Mouse (Mus musculus) R1 (cell line): ENCODE measurements around the gene Cacna1b.

Experiments
- DNase-seq: peaks from one replicate; pipeline ENCODE4 v3.0.0-alpha.2; 2018; ENCODE audit warnings: low read depth, low spot score

The Cacna1b gene

DNA sequence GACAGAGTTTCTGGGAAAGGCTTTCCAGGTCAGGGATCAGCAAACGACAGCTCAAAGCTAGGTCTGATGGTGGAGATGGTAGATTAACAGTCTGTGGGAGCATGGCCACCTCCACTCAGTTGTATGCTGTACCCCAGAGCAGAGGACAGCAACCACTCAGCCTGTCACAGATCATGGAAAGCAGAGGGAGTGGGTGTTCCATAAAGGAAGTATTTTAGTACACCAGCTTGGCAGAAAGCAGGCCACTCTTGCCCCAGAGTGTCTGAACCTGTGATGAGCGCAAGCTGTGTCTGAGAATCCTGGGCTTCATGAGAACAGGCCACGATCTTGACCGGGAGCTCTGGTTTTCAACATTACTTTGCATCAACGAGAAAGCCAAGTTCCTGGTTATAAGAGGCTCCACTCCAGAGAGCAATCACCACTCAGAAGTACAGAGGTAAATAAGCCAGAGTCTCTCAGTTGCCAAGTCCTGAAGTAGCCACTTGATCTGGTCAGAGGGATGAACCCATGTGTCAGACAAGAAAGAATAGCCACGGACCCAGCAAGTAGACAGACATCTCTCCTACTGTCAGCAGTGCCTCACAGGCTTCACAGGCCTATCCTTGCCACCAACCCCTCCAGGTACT is 103.7 kb downstream of the Cacna1b start:
- no peak for DNase-seq

DNA sequence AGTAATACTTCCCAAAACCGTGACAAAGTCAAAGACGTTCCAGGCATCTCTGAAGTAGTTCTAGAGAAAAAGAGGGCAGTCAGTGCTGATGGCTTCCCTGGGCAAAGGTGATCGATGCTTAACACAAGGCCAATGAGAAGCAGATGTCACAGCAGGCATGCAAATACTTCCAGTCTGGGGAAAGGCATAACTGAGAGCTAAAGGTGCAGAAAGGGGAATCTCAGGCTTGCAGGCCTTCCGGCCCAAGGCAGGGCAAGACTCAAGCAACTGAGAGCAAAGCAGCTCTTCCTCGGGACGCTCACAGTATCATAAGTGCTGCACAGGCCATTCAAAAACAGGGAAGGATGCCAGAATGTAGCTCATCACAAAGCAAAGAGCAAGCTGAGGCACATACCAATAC is 114.4 kb downstream of the Cacna1b start:
- DNase-seq, result no peak

DNA sequence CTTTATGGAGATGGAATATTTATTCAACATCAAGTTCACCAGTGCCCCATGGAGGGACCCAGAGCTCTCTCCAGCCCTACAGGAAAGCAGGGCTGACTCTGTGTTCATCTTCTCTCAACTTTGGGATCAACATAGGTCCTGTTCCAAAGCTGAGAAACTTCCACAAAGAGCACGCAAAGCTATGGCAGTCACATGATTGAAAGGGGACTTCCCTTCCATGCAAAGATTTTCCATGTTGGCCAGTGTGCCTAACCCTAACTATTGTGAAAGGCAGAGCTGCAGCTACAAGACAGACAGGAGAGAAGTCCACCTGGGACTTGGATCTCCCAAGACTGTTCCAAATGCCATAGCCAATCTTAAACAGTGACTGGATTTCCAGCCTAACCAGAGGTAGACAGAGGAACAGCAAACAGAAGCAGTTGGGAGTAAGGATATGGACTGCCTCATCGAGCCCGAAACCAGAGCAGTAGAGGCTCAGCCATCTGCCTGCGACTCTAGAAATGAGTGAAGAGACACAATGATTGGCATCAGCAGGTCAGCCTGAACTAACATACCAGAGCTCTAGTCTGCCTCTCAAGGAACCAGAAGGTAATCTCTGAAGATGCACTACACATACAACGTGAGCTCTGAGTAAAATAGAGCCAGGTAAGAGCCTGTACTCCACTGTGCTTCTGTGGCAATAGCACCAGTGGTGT is 116.4 kb downstream of the Cacna1b start:
- DNase-seq, result no peak

DNA sequence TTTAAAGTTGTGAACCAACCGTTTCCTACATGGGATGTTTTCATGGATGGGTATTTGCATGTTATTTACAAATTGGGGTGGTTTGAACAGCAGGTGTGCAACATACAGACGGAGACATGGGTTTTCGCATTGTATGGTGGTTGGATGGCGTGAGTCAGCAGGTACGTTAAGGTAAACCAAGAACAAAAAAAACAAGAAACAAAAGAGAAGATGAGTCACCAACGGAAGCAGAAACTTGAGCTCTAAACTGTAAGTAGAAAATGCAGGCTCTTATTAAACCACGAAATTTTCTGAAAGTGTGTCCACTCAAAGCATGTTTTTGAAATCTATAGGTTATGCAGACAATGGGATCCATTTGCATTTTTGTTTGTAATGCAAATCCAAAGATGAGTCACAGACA is 120.1 kb downstream of the Cacna1b start:
- DNase-seq, result peak; percentile 27

DNA sequence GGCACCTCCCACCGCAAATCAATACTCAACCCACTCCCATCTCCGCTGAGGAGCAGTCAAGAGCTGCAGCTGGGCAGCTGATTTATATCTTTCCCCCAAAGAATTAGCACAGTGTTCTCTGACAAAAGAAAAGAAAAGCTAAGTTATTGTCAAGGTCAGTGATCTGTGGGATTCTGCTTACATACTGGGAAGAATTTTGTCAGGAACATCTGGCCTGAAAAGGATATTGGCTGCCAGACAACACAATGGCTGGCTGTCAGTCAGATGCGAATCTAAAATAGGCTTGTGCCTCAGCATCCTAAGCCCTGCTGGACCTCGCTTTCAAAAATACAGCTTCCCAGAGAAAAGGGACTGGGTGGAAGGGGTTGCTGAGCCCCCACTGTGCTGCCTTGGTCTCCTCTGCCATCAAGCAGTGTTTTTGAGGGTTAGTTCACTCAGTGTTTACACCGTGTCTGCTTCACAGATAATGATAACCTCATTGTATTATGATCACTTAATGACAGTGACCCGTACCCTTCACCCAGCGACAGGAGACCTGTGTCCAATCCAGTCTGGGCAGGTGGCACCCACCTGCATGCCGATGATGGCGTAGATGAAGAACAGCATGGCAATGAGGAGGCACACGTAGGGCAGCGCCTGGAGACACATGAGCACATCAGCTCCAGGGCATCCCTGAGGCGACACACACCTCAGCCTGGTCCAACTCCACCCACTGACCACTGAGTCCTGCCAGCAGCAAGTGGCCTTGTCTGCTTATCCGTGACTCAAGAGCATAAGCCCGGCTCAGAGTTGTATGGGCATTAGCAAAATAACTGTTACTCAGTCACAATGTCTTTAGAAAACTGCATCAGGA is 124.6 kb downstream of the Cacna1b start:
- no peak for DNase-seq

DNA sequence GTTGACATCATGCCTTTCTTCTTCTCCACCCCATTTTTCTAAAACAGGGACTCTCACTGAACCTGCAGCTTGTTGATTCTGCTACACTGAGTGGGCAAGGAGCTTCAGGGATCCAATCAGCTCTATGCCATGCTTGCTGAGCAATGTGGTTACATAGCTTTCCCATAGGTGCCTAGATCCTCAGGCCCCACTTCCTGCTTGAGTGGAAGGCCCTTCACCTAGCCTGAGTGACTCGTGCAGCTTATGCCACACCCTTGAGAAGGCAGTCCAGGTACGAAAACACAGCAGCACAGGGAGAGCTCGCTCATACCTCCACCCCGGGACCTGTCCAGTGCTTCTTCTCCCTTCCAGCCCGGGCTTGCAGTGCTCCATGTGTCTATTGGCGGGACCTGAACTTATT is 129.3 kb downstream of the Cacna1b start:
- no peak for DNase-seq

DNA sequence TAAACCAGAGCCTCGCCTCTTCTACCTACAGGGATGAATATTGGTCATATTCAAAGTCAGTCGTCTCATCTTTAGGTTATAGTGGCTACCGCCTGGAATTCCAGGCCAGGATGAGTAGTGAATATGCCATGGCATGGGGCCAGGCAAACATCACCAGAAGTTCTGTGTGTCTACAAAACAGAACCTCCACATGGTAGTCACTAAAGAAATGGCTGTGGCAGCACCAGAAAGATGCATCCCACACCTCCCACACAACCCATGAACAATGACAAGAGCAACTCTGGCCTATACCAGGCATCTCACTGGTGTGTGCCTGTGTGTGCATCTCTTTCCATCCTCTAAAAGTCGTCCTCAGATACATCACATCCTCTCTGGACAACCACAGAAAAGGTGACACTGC is 145.8 kb downstream of the Cacna1b start:
- no peak for DNase-seq

DNA sequence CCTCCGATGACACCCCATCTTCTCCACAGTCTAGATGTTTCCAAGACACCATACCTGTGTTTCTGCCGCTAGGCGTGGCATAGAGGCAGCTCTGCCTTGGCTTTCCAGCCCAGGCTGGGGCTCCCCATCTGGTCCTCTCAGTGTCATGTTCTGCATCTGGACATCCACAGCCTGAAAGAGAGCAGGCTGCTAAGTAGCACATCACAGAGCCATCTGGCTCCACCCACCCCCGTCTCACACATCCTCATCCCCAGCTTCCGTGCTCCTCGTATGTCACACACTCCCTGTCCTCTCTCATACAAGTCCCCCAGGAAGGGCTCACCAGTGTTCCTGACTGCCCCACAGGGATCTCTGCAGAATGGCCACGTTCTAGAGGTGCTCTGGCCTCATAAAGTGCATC is 153.2 kb downstream of the Cacna1b start:
- DNase-seq, result no peak

DNA sequence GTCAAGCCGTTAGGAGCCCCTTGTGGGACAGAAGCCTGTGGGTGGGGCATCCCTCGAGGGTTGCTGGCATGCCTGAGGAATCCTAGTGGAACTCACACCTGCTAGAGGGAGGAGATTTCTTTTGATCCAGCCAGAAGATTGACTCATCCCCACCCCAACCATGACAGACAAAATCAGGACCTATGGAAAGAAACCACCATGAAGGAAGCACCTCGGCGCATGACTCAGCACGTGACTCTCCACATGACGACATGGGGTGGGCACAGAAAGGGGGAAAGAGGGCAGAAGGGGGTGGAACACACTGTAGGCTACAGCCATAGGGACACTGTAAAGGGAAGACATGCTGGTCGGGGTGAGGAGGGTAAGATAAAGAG is 154.2 kb downstream of the Cacna1b start:
- peak; percentile 46 for DNase-seq

DNA sequence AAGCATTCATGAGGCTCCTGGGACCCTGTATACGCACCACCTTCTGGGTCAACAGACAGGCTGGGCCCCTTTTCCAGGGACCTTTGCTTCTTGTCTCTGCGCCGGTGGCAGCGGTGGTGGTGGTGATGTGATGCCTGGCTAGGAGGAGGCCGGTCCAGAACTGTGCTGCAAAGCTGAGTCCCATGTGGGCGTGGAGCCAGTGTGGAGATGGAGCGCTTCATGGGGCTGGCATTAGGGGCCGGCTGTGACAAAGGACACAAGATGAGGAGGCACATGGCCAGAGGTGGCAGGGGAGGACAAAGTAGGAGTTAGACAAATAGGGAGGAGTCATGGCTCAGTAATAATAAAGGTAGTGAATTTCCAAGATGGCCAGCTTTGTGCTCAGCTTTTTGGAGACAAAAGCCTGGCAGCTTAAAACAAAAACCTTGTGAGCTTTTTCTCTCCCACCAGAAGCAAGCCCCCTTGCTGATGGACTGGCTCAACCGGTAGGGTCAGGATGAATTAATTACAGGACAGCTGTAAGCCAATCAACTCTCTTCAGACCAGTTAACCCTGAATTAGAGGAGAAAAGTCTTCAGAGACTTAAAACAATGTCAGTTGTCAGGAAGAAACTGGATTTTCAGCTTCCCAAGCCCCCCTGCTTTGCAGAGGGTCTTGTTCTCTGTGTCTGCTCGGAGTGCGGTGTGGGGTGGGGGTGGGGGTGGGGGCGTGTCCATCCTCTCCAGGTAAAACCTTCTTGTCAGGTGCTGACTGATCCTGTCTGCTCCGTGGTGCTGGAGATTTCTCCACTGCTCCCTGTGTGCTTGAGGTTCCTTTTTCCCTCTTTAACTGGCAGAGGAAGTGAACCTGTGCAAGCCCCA is 154.8 kb downstream of the Cacna1b start:
- peak; percentile 10 for DNase-seq

DNA sequence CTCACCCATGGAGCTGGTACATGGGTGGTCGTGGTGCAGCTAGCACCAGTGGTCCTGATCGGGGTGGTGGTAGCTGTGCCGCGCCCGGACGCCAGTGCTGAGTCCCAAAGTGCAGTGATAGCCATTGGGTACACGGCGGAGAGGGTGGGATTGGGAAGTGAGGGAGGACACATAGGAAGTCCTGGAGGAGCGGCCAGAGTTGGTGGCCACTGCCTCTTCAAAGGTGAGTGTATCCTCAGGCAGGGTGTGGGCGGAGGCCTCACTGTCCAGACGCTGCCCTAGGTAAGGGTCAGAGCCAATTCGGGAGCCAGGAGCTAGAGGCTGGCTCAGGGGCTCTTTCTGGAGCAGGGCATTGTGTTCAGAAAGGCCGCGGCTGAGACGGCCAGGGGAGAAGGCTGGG is 156.4 kb downstream of the Cacna1b start:
- peak; percentile 7 for DNase-seq

DNA sequence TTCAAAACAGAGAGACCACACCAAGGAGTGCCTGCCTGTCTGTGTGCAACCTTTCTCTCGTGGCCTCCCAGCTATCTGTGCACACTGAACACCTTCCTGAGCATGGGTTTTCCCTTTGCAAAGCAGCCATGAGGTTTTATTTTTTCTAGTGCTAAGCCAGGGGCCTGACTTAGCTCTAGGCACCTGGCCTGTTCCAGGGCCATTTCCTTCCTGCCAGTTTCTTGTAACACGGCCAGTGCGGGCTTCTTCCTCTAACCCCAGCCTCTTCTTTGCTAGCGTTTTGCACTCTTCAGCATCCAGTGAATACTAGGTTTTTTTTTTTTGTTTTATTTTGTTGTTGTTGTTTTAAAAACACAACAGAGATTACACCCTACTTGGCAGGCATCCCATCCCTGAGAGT is 157.9 kb downstream of the Cacna1b start:
- DNase-seq, result no peak

DNA sequence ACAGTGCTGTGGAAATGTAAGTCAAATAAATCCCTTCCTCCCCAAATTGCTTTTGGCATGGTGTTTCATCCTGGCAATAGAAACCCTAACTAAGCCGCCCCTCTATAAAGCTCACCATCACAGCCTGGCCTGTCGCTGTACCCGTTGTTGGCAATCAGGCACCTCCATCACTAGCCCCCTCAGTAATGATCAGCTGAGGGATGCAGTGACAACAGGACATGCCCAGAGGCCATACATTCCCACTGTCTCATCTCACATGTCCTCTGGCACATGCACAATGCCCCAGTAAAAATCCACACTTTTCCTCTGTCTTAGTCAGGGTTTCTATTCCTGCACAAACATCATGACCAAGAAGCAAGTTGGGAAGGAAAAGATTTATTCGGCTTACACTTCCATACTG is 173.5 kb downstream of the Cacna1b start:
- DNase-seq, result no peak

DNA sequence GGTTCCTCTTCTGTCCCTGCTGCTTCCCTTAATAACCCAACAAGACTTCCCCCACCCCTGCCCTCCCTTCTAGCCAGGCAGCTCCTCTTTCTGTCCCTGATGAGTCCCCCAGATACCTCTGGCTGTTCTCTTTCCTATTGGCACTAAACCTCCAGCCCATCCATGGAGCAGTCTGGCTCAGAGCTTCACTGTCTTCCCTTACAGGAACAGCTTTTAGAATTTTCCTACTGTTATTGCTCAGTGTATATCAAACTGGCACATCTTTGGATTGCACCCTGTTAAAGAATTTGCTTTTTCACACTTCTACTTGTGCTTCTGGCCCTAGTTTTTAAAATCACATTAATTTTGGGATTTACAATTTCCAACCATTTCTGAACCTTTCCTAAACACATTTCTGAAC is 175.0 kb downstream of the Cacna1b start:
- no peak for DNase-seq

DNA sequence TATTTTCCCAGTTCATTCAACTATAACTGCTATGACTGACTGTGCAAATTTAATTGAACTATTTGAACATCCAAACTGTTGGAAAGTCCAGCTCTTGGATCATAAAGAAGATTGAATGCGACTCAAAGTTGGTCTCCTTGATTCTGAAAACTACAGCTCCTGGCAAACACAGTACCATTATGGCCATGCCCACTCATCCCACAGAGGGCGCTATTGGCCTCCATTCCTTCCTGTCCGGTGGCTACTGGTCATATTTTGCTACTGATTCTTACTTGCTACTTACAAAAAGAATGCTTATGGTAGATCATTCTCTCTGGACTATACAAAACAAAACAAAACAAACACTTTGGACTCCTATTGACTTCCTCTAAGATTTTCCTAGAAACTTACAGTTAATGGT is 188.3 kb downstream of the Cacna1b start:
- DNase-seq, result peak; percentile 39

DNA sequence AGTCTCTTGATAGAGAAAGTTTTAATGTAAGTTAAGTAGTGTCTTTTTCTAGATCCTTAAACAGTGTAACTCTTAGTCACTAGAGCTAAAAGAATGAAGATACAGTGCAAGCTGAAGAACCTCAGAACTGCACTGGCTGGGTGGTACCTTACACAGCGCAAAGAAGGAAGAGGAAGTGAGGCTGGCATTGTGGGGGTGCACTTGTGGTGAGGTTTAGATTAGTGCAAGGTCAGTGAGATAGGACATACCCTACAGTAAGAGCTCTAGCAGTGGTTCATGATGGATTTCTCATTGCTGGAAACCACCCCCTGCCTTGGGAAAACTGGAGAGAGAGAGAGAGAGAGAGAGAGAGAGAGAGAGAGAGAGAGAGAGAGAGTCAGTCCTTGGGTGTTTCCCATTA is 192.0 kb downstream of the Cacna1b start:
- DNase-seq, result no peak

DNA sequence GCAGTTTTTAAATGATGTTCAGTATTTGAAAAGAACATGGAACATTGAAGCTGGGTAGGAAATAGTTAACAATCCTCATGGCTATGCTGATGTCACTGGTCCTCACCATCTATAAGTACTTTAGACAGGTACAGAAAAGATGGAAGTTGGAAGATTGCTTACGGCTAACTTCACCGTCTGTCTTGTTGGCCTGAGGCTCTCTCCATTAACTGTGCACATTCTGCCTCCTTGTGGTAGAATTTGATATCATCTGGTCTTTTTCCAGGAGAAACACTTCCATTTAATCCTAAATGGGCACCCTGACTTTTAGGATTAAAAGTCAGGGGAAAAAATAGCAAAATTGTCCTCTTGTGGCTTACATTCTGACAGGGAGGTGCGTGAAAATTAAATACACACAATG is 194.4 kb downstream of the Cacna1b start:
- peak; percentile 47 for DNase-seq

DNA sequence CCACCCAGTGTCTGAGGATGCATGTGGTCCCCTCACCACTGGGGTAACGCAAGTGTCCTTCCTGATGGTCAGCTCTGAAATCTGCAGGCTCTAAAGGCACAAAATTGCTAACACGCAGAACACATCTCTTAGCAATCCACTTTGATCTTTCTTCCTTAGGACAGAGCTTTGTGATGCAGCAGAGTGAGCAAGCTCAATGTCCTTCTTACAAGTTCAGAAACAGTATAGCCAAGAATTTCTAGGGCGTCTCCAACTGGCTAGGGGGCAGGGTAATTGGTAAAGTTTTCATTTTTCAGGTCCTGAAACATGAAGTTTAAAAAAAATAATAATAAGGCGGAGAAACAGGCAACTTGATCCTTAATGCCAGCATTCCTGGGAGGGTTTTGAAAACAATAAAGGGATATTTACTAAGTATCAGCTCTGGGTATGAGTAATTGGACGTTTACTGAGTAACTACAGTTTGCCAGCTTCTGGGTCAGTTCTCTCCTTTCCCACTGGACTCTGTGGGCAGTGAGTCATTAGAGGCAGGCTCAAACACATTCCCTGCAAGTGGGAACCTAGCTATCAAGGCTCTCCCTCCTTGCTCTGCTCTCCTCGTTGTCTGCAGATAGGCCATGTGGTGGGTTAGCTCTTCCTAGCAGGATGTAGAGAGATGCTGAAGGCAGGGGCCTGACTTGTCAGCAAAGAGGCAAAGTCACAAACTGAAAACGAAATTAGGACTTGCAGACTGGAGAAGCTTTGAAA is 200.2 kb downstream of the Cacna1b start:
- DNase-seq, result no peak

DNA sequence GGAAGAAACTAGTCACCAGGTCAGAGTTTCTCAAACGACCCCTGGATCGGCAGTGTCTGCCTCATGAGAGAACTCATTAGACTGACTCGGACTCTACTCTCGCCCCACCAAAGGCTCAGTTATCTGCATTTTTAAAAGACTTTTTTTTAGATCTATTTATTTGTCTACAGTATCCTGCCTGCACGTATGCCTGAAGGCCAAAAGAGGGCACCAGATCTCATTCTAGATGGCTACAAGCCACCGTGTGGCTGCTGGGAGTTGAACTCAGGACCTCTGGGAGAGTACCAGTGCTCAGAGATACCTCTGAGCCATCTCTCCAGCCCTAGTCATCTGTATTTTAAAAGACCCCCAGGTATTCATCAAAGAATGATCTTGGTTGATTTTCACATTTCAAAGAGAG is 201.0 kb downstream of the Cacna1b start:
- DNase-seq, result peak; percentile 20

DNA sequence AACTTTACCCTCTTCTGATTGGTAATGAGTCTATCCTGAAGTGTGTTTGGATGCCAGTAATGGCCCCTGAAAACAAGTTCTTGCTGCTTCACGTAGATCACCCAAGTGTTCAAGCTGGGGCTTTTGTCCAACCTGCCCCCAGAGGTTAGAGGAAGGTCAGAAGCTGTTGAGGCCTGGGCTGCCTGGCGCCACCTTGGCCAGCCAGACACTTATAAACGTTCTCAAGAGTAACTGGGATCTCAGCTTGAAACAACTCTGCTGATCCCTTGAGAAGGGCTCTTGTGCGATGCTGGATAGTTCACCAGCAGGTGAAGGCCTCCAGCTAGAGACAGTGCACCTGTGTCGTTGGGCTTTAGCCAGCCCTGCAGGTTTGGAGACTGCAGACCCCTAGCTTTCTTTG is 202.8 kb downstream of the Cacna1b start:
- DNase-seq, result no peak

DNA sequence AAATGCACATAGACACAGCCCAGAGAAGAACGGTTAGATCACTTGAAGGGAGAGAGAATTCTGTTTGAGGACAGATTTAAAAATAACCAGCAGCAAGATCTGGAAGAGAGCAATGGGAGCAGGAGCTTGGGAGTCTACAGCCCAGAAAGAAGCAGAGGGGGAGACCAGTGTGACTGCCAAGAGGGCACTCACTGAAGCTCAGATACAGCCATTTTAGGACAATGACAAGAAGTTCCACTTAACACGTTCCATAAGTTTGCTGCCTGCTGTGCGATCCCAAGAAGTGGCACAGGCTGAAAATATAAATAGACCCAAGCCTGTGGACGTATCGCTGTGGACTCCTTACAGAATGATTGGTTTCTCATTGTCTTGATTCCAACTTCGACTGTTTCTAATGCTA is 206.6 kb downstream of the Cacna1b start:
- DNase-seq, result no peak
